8 mouse cellular contexts compared by ENCODE assay signal in genomic region chr17:17837919-17838701, GRCm38 (mm10). TPM values are rescaled to one million over a fixed set of nuclear protein-coding genes. Genes with fewer than 3 reads are reported as not detected.
A peak's percentile ranks its signal among the peaks of the same experiment; 100 is the strongest.
DNase-seq lines count a peak whose midpoint lies in the region; ATAC-seq and TF ChIP-seq lines count a peak whose summit lies in the region.

No protein-coding gene starts in this region.

- peak; percentile 98 for DNase-seq in 3T3-L1 (ENCODE audit: low read depth, low spot score)
- peak; percentile 76 to 92 for DNase-seq in adrenal gland, postnatal 4 days (ENCODE audit: low spot score in 2 of 2)
- DNase-seq in embryonic facial prominence, embryonic 14.5 days (ENCODE audit: low spot score) = peak; percentile 97
- DNase-seq in heart, adult 2 months = peak; percentile 96 to 99
- peak; percentile 99 for DNase-seq in kidney, adult 9 months
- DNase-seq in limb, embryonic 14.5 days (ENCODE audit: low spot score) = peak; percentile 93
- DNase-seq in midbrain, postnatal 0 days (ENCODE audit: low spot score) = peak; percentile 97
- peak; percentile 76 to 82 for DNase-seq in spleen, postnatal 14 days (ENCODE audit: low spot score in 2 of 2)

- H3K36me3 ChIP-seq in embryonic facial prominence, embryonic 14.5 days (ENCODE audit: control insufficient read depth, insufficient read depth, low read length) = peaks cover 67% of the 10 kb centered on the region
- H3K36me3 ChIP-seq in heart, adult 2 months (ENCODE audit: control insufficient read depth, insufficient read depth, low read length) = no peaks in the 10 kb centered on the region; the same call in 1 of the 2 replicates
- H3K36me3 ChIP-seq in limb, embryonic 14.5 days (ENCODE audit: control insufficient read depth, insufficient read depth, low read length) = peaks cover 81% of the 10 kb centered on the region
- peaks cover 16% of the 10 kb centered on the region for H3K36me3 ChIP-seq in midbrain, postnatal 0 days (ENCODE audit: insufficient read depth, low read length)

- intact Hi-C loops in heart, adult 2 months (cut with DNase I) = loop anchor here (1.0 to 5.0 kb wide), 4 partner anchors 9 to 216 kb away; no protein-coding TSS in a partner anchor

- no peaks in the 10 kb centered on the region for H3K9me3 ChIP-seq in embryonic facial prominence, embryonic 14.5 days (ENCODE audit: control insufficient read depth, low read length)
- no peaks in the 10 kb centered on the region for H3K9me3 ChIP-seq in limb, embryonic 14.5 days (ENCODE audit: control insufficient read depth, low read length)
- H3K9me3 ChIP-seq in midbrain, postnatal 0 days (ENCODE audit: low read length) = no peaks in the 10 kb centered on the region

- ATAC-seq in embryonic facial prominence, embryonic 14.5 days (ENCODE audit: low read depth) = peak; percentile 96
- peak; percentile 93 for ATAC-seq in limb, embryonic 14.5 days (ENCODE audit: low FRiP score, low read depth)
- peak; percentile 97 for ATAC-seq in midbrain, postnatal 0 days (ENCODE audit: low FRiP score)

- H3K4me1 ChIP-seq in embryonic facial prominence, embryonic 14.5 days (ENCODE audit: control insufficient read depth, insufficient read depth, low read length) = peaks cover 16% of the 10 kb centered on the region
- H3K4me1 ChIP-seq in heart, adult 2 months (ENCODE audit: control insufficient read depth, insufficient read depth, low read length) = no peaks in the 10 kb centered on the region; the same call in 1 of the 2 replicates
- H3K4me1 ChIP-seq in limb, embryonic 14.5 days (ENCODE audit: control insufficient read depth, insufficient read depth, low read length) = peaks cover 39% of the 10 kb centered on the region
- H3K4me1 ChIP-seq in midbrain, postnatal 0 days (ENCODE audit: insufficient read depth, low read length) = no peaks in the 10 kb centered on the region; the same call in 1 of the 2 replicates

- no peaks in the 10 kb centered on the region for H3K27me3 ChIP-seq in embryonic facial prominence, embryonic 14.5 days (replicated peaks; ENCODE audit: control insufficient read depth, insufficient read depth, low read length)
- no peaks in the 10 kb centered on the region for H3K27me3 ChIP-seq in heart, adult 2 months (ENCODE audit: control insufficient read depth, insufficient read depth, low read length)
- no peaks in the 10 kb centered on the region for H3K27me3 ChIP-seq in limb, embryonic 14.5 days (ENCODE audit: control insufficient read depth, insufficient read depth, low read length)
- no peaks in the 10 kb centered on the region for H3K27me3 ChIP-seq in midbrain, postnatal 0 days (ENCODE audit: insufficient read depth, low read length)

- H3K27ac ChIP-seq in embryonic facial prominence, embryonic 14.5 days (replicated peaks; ENCODE audit: low read depth, low read length) = peak overlapping the region; percentile 87
- peak overlapping the region; percentile 90 for H3K27ac ChIP-seq in heart, adult 2 months
- peak overlapping the region; percentile 75 for H3K27ac ChIP-seq in limb, embryonic 14.5 days (replicated peaks; ENCODE audit: low read depth, low read length)
- peak overlapping the region; percentile 73 for H3K27ac ChIP-seq in midbrain, postnatal 0 days (ENCODE audit: low read depth, low read length)

- TF ChIP-seq CTCF in heart, adult 2 months (IDR thresholded peaks at IDR 0.05) = peak; percentile 93
- TF ChIP-seq CTCF in midbrain, postnatal 0 days (IDR thresholded peaks at IDR 0.05) = peak; percentile 84

- peak; percentile 85 for TF ChIP-seq POLR2A in heart, adult 2 months (IDR thresholded peaks at IDR 0.05; ENCODE audit: insufficient read depth, low read depth, low read length)
- TF ChIP-seq POLR2A in limb, embryonic 14.5 days (IDR thresholded peaks at IDR 0.05; ENCODE audit: borderline replicate concordance, extremely low read depth, insufficient read depth, insufficient read length) = no peak

- WGBS in embryonic facial prominence, embryonic 14.5 days = 1% methylated on average over 17 of the region's 43 CpGs
- WGBS in heart, adult 2 months = under 1% methylated on average over 43 of the region's 43 CpGs
- WGBS in limb, embryonic 14.5 days = 1% methylated on average over 42 of the region's 43 CpGs
- WGBS in midbrain, postnatal 0 days = under 1% methylated on average over 42 of the region's 43 CpGs

- H3K79me2 ChIP-seq in heart, adult 2 months (replicated peaks; ENCODE audit: control insufficient read depth, insufficient read depth, low read length) = no peaks in the 10 kb centered on the region

- H3K9ac ChIP-seq in embryonic facial prominence, embryonic 14.5 days (ENCODE audit: low read depth, low read length) = peak overlapping the region; percentile 68
- peak overlapping the region; percentile 64 for H3K9ac ChIP-seq in heart, adult 2 months (ENCODE audit: low read depth, low read length)
- peak overlapping the region; percentile 38; the same call in 1 of the 2 replicates for H3K9ac ChIP-seq in limb, embryonic 14.5 days (ENCODE audit: low read depth, low read length, severe bottlenecking)
- peak overlapping the region; percentile 71 for H3K9ac ChIP-seq in midbrain, postnatal 0 days (replicated peaks; ENCODE audit: low read length, poor library complexity, severe bottlenecking)

- peak overlapping the region; percentile 43 for H3K4me3 ChIP-seq in embryonic facial prominence, embryonic 14.5 days (ENCODE audit: low read depth, low read length)
- H3K4me3 ChIP-seq in heart, adult 2 months = peak overlapping the region; percentile 52
- peak overlapping the region; percentile 37 for H3K4me3 ChIP-seq in limb, embryonic 14.5 days (replicated peaks; ENCODE audit: low read length)
- peak overlapping the region; percentile 43 for H3K4me3 ChIP-seq in midbrain, postnatal 0 days (ENCODE audit: low read depth, low read length)

- H3K4me2 ChIP-seq in embryonic facial prominence, embryonic 14.5 days (ENCODE audit: low read depth, low read length) = peak overlapping the region; percentile 74
- H3K4me2 ChIP-seq in limb, embryonic 14.5 days (replicated peaks; ENCODE audit: low read depth, low read length, severe bottlenecking) = peak overlapping the region; percentile 63
- peak overlapping the region; percentile 80 for H3K4me2 ChIP-seq in midbrain, postnatal 0 days (ENCODE audit: low read depth, low read length, poor library complexity, severe bottlenecking)

- peak; percentile 95; the same call in 1 of the 2 replicates for TF ChIP-seq EP300 in heart, adult 2 months (IDR thresholded peaks at IDR 0.05; ENCODE audit: insufficient read depth, low read depth, low read length)

RNA-seq across cellular contexts. Expression of gene Spaca6, which starts 11.2 kb away (rescaled TPM):
- 100 to 1,000 TPM; 120 to 124 TPM for total RNA-seq in adrenal gland, postnatal 4 days (2021)
- polyA plus RNA-seq in embryonic facial prominence, embryonic 14.5 days (2014; fragmentation: Nextera tagmentation; extraction: Ambion mirVana) = 15.6 and 20.3 TPM in 2 replicates
- 10 to 100 TPM in 1 of 2 experiments, 1 to 10 TPM in 1; 9.2 to 15.3 TPM for total RNA-seq in heart, adult 2 months (2021)
- 17.8 and 19.3 TPM in 2 replicates for polyA plus RNA-seq in heart, adult 2 months (2012; rRNA removed)
- polyA plus RNA-seq in limb, embryonic 14.5 days (2012; rRNA removed) = 125 and 142 TPM in 2 replicates
- 23.6 and 32.5 TPM in 2 replicates for polyA plus RNA-seq in limb, embryonic 14.5 days (2014; fragmentation: Nextera tagmentation; extraction: Ambion mirVana)
- total RNA-seq in midbrain, postnatal 0 days (2014; rRNA removed) = 17.4 and 34.0 TPM in 2 replicates
- polyA plus RNA-seq in midbrain, postnatal 0 days (2015; fragmentation: Nextera tagmentation; extraction: Ambion mirVana) = 14.1 and 16.2 TPM in 2 replicates

RNA-seq across cellular contexts. Expression of gene Has1, which starts 16.9 kb away (rescaled TPM):
- under 1 TPM in 1 of 2 experiments, not detected in 1; 0.20 TPM for total RNA-seq in adrenal gland, postnatal 4 days (2021)
- 1.0 and 1.7 TPM in 2 replicates for polyA plus RNA-seq in embryonic facial prominence, embryonic 14.5 days (2014; fragmentation: Nextera tagmentation; extraction: Ambion mirVana)
- under 1 TPM; 0.18 to 0.25 TPM for total RNA-seq in heart, adult 2 months (2021)
- polyA plus RNA-seq in heart, adult 2 months (2012; rRNA removed) = 0.64 and 0.80 TPM in 2 replicates
- polyA plus RNA-seq in limb, embryonic 14.5 days (2012; rRNA removed) = 0.19 and 0.25 TPM in 2 replicates
- polyA plus RNA-seq in limb, embryonic 14.5 days (2014; fragmentation: Nextera tagmentation; extraction: Ambion mirVana) = 1.6 and 2.2 TPM in 2 replicates
- 1.1 and 1.5 TPM in 2 replicates for total RNA-seq in midbrain, postnatal 0 days (2014; rRNA removed)
- polyA plus RNA-seq in midbrain, postnatal 0 days (2015; fragmentation: Nextera tagmentation; extraction: Ambion mirVana) = 0.81 and 0.91 TPM in 2 replicates

RNA-seq across cellular contexts. Expression of gene Fpr1, which starts 45.6 kb away (rescaled TPM):
- total RNA-seq in adrenal gland, postnatal 4 days (2021) = under 1 TPM; 0.31 to 0.76 TPM
- 0.30 and 0.89 TPM in 2 replicates for polyA plus RNA-seq in embryonic facial prominence, embryonic 14.5 days (2014; fragmentation: Nextera tagmentation; extraction: Ambion mirVana)
- not detected for total RNA-seq in heart, adult 2 months (2021)
- 0.53 and 0.66 TPM in 2 replicates for polyA plus RNA-seq in heart, adult 2 months (2012; rRNA removed)
- polyA plus RNA-seq in limb, embryonic 14.5 days (2012; rRNA removed) = 0.11 and 0.58 TPM in 2 replicates
- 0.23 TPM in 1 of 2 replicates, not detected in the other for polyA plus RNA-seq in limb, embryonic 14.5 days (2014; fragmentation: Nextera tagmentation; extraction: Ambion mirVana)
- 0.52 TPM in 1 of 2 replicates, not detected in the other for total RNA-seq in midbrain, postnatal 0 days (2014; rRNA removed)
- 0.22 TPM in 1 of 2 replicates, not detected in the other for polyA plus RNA-seq in midbrain, postnatal 0 days (2015; fragmentation: Nextera tagmentation; extraction: Ambion mirVana)

RNA-seq across cellular contexts. Expression of gene Fpr2, which starts 49.5 kb away (rescaled TPM):
- total RNA-seq in adrenal gland, postnatal 4 days (2021) = 1 to 10 TPM; 1.8 to 2.0 TPM
- 0.34 and 1.1 TPM in 2 replicates for polyA plus RNA-seq in embryonic facial prominence, embryonic 14.5 days (2014; fragmentation: Nextera tagmentation; extraction: Ambion mirVana)
- under 1 TPM in 1 of 2 experiments, not detected in 1; 0.39 TPM for total RNA-seq in heart, adult 2 months (2021)
- polyA plus RNA-seq in heart, adult 2 months (2012; rRNA removed) = 0.29 and 0.49 TPM in 2 replicates
- 0.14 and 0.27 TPM in 2 replicates for polyA plus RNA-seq in limb, embryonic 14.5 days (2012; rRNA removed)
- 0.23 and 0.36 TPM in 2 replicates for polyA plus RNA-seq in limb, embryonic 14.5 days (2014; fragmentation: Nextera tagmentation; extraction: Ambion mirVana)
- total RNA-seq in midbrain, postnatal 0 days (2014; rRNA removed) = 0.52 TPM in 1 of 2 replicates, not detected in the other
- 0.31 and 0.74 TPM in 2 replicates for polyA plus RNA-seq in midbrain, postnatal 0 days (2015; fragmentation: Nextera tagmentation; extraction: Ambion mirVana)

RNA-seq across cellular contexts. Expression of gene Fpr3, which starts 49.5 kb away (rescaled TPM):
- total RNA-seq in adrenal gland, postnatal 4 days (2021) = not detected
- polyA plus RNA-seq in embryonic facial prominence, embryonic 14.5 days (2014; fragmentation: Nextera tagmentation; extraction: Ambion mirVana) = not detected in 2 replicates
- total RNA-seq in heart, adult 2 months (2021) = not detected
- polyA plus RNA-seq in heart, adult 2 months (2012; rRNA removed) = not detected in 2 replicates
- not detected in 2 replicates for polyA plus RNA-seq in limb, embryonic 14.5 days (2012; rRNA removed)
- polyA plus RNA-seq in limb, embryonic 14.5 days (2014; fragmentation: Nextera tagmentation; extraction: Ambion mirVana) = not detected in 2 replicates
- not detected in 2 replicates for total RNA-seq in midbrain, postnatal 0 days (2014; rRNA removed)
- not detected in 2 replicates for polyA plus RNA-seq in midbrain, postnatal 0 days (2015; fragmentation: Nextera tagmentation; extraction: Ambion mirVana)

Comparison
In these comparisons a context has a peak if more than half of its experiments do, and no peak if none do; other contexts are left out.
1. Peak in every context shown above with its lines: DNase-seq, ATAC-seq, H3K4me3 ChIP-seq and H3K27ac ChIP-seq.